In the genomic region with DNA sequence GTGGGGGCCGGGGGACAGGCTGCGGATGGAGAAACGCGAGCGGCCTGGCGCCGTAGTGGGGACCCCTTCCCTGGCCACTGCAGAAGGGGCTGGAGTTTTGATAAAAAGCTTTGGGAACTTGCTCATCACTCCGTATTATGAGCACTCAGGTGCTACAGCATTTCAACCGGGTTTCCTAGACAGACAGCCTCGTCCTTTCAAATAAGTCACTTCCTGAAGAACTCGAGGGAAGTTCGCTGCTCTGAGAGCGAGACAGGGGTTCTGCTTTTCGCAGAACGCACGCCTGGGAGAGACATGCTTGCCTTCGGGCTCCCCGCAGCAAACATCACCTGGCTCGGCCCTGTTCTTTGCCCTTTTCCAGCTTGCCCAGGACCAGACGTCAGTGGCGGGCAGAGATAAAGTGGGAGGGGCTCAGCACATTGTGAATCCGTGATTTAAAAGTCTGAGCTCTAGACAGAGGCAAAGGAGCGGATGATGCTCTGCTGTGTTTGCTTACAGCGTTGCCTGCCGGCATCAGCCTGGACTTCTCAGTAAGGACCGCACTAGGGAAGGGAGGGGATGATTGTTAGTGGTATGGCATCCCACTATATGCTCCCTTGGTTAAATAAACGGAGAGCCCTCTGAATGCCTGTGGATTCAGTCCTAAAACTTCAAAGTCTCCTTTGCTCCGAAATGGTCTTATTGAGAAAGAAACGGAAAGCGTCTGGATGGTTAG, we compare ENCODE assay signal across 8 mouse cellular contexts. TPM values are rescaled to one million over a fixed set of nuclear protein-coding genes. Genes with fewer than 3 reads are reported as not detected.
DNase-seq lines count a peak whose midpoint lies in the region; ATAC-seq and TF ChIP-seq lines count a peak whose summit lies in the region.

No protein-coding gene starts in this region.

- H3K27ac ChIP-seq in cerebellum, adult 2 months (ENCODE audit: insufficient read depth, low read length), result no peak overlapping the region
- no peak overlapping the region for H3K27ac ChIP-seq in hindbrain, embryonic 12.5 days
- no peak overlapping the region for H3K27ac ChIP-seq in liver, postnatal 0 days (ENCODE audit: low read depth)

- H3K9me3 ChIP-seq in hindbrain, embryonic 12.5 days (replicated peaks), result no peaks in the 10 kb centered on the region
- no peaks in the 10 kb centered on the region for H3K9me3 ChIP-seq in liver, postnatal 0 days (ENCODE audit: low read length)

- no peaks in the 10 kb centered on the region for H3K4me1 ChIP-seq in cerebellum, adult 2 months (ENCODE audit: control insufficient read depth, insufficient read depth, low read length)
- peaks cover 14% of the 10 kb centered on the region for H3K4me1 ChIP-seq in hindbrain, embryonic 12.5 days
- H3K4me1 ChIP-seq in liver, postnatal 0 days (ENCODE audit: insufficient read depth), result peaks cover 7% of the 10 kb centered on the region

- H3K36me3 ChIP-seq in hindbrain, embryonic 12.5 days, result no peaks in the 10 kb centered on the region
- no peaks in the 10 kb centered on the region for H3K36me3 ChIP-seq in liver, postnatal 0 days (replicated peaks; ENCODE audit: insufficient read depth, low read length)

- H3K9ac ChIP-seq in hindbrain, embryonic 12.5 days, result peak overlapping the region; percentile 32; the same call in 1 of the 2 replicates
- no peak overlapping the region for H3K9ac ChIP-seq in liver, postnatal 0 days (replicated peaks)

- DNase-seq in cerebellum, adult 2 months, result peak in 1 of 2 experiments; percentile 12
- no peak for DNase-seq in cerebellum, adult 11 months
- peak; percentile 46 for DNase-seq in R1 (ENCODE audit: low read depth, low spot score)
- DNase-seq in liver, postnatal 0 days, result no peak
- DNase-seq in ovary, postnatal 14 days (ENCODE audit: low spot score), result no peak
- DNase-seq in cerebellum, postnatal 4 days (ENCODE audit: low spot score in 2 of 2), result no peak
- no peak for DNase-seq in ovary, postnatal 36 days (ENCODE audit: low spot score)

- TF ChIP-seq CTCF in cerebellum, adult 2 months (IDR thresholded peaks at IDR 0.05; ENCODE audit: borderline replicate concordance, insufficient read depth, low read depth, low read length), result no peak
- no peak for TF ChIP-seq CTCF in liver, postnatal 0 days (IDR thresholded peaks at IDR 0.05; ENCODE audit: low read depth)

- H3K27me3 ChIP-seq in cerebellum, adult 2 months (ENCODE audit: control insufficient read depth, insufficient read depth, low read length), result peaks cover 3% of the 10 kb centered on the region; the same call in 1 of the 2 replicates
- H3K27me3 ChIP-seq in hindbrain, embryonic 12.5 days, result peaks cover 70% of the 10 kb centered on the region
- peaks cover 90% of the 10 kb centered on the region for H3K27me3 ChIP-seq in liver, postnatal 0 days (ENCODE audit: insufficient read depth, low read length)

- ATAC-seq in hindbrain, embryonic 12.5 days (ENCODE audit: low FRiP score), result no peak
- no peak for ATAC-seq in liver, postnatal 0 days

- no peak for TF ChIP-seq EP300 in liver, postnatal 0 days (IDR thresholded peaks at IDR 0.05; ENCODE audit: low read depth)

- WGBS in cerebellum, adult 2 months, result 14% methylated on average over 30 of the region's 30 CpGs
- 10% methylated on average over 30 of the region's 30 CpGs for WGBS in hindbrain, embryonic 12.5 days
- 8% methylated on average over 30 of the region's 30 CpGs for WGBS in liver, postnatal 0 days (ENCODE audit: insufficient replicate concordance)

- peak overlapping the region; percentile 96 for H3K4me2 ChIP-seq in hindbrain, embryonic 12.5 days (replicated peaks)
- H3K4me2 ChIP-seq in liver, postnatal 0 days (ENCODE audit: low read depth, low read length), result peak overlapping the region; percentile 58

- peak overlapping the region; percentile 44 for H3K4me3 ChIP-seq in cerebellum, adult 2 months (replicated peaks; ENCODE audit: insufficient read depth, low read depth, low read length)
- H3K4me3 ChIP-seq in hindbrain, embryonic 12.5 days, result peak overlapping the region; percentile 50
- peak overlapping the region; percentile 23 for H3K4me3 ChIP-seq in liver, postnatal 0 days (ENCODE audit: low read depth, low read length)

- no peak for TF ChIP-seq POLR2A in cerebellum, adult 2 months (IDR thresholded peaks at IDR 0.05; ENCODE audit: borderline replicate concordance, insufficient read depth, low read length)

RNA-seq across cellular contexts. Expression of a gene that starts 0.7 kb away (rescaled TPM):
- 0.05 TPM in 1 of 2 replicates, not detected in the other for polyA plus RNA-seq in cerebellum, adult 2 months (2012; rRNA removed)
- polyA plus RNA-seq in hindbrain, embryonic 12.5 days (2016; fragmentation: Nextera tagmentation; extraction: Ambion mirVana), result 2.0 and 3.0 TPM in 2 replicates
- not detected in 2 replicates for polyA plus RNA-seq in liver, postnatal 0 days (2015; fragmentation: Nextera tagmentation; extraction: Ambion mirVana)

RNA-seq across cellular contexts. Expression of a gene that starts 48.7 kb away (rescaled TPM):
- polyA plus RNA-seq in cerebellum, adult 2 months (2012; rRNA removed), result 0.13 and 0.20 TPM in 2 replicates
- 1.0 and 1.5 TPM in 2 replicates for polyA plus RNA-seq in hindbrain, embryonic 12.5 days (2016; fragmentation: Nextera tagmentation; extraction: Ambion mirVana)
- not detected in 2 replicates for polyA plus RNA-seq in liver, postnatal 0 days (2015; fragmentation: Nextera tagmentation; extraction: Ambion mirVana)

RNA-seq across cellular contexts. Expression of a gene that starts 52.8 kb away (rescaled TPM):
- 24.3 and 24.4 TPM in 2 replicates for polyA plus RNA-seq in cerebellum, adult 2 months (2012; rRNA removed)
- 30.2 and 34.0 TPM in 2 replicates for polyA plus RNA-seq in hindbrain, embryonic 12.5 days (2016; fragmentation: Nextera tagmentation; extraction: Ambion mirVana)
- polyA plus RNA-seq in liver, postnatal 0 days (2015; fragmentation: Nextera tagmentation; extraction: Ambion mirVana), result 3.8 and 4.6 TPM in 2 replicates
